Mouse (Mus musculus) stomach, embryonic 15.5 days (tissue): ENCODE measurements around the gene Gbx2. TPM values are rescaled to one million over a fixed set of nuclear protein-coding genes. Genes with fewer than 3 reads are reported as not detected.
A peak's percentile ranks its signal among the peaks of the same experiment; 100 is the strongest.

Experiments used
- ATAC-seq: fragments of 200-750 bp; cut with Nextera tagmentation; 2 replicates; pipeline ENCODE4 v1.8.0; 2017; ENCODE audit warnings: low read depth, moderate number of reproducible peaks, moderate TSS enrichment; ENCODE audit not compliant: insufficient read depth, low FRiP score
- H3K27ac ChIP-seq: fragments of 300-500 bp; sonication (generic); 2 replicates; pipeline ENCODE4 v1.5.1; 2015; ENCODE audit warnings: mild to moderate bottlenecking, inconsistent platforms
- H3K27me3 ChIP-seq: fragments of 300-500 bp; sonication (generic); replicated peaks from 2 replicates; pipeline ENCODE4 v1.6.1; 2015; ENCODE audit warnings: inconsistent platforms
- H3K36me3 ChIP-seq: fragments of 300-500 bp; sonication (generic); 2 replicates; pipeline ENCODE4 v1.6.1; 2015; ENCODE audit warnings: inconsistent platforms
- H3K4me1 ChIP-seq: fragments of 300-500 bp; sonication (generic); 2 replicates; pipeline ENCODE4 v1.6.1; 2015; ENCODE audit warnings: inconsistent platforms
- H3K4me2 ChIP-seq: fragments of 300-500 bp; sonication (generic); 2 replicates; pipeline ENCODE4 v1.6.1; 2015; ENCODE audit warnings: mild to moderate bottlenecking, inconsistent platforms
- H3K4me3 ChIP-seq: fragments of 300-500 bp; sonication (generic); replicated peaks from 2 replicates; pipeline ENCODE4 v1.5.1; 2015; ENCODE audit warnings: inconsistent platforms
- H3K9ac ChIP-seq: fragments of 300-500 bp; sonication (generic); 2 replicates; pipeline ENCODE4 v1.6.1; 2015; ENCODE audit warnings: inconsistent platforms
- H3K9me3 ChIP-seq: fragments of 300-500 bp; sonication (generic); 2 replicates; pipeline ENCODE4 v1.6.1; 2016; ENCODE audit warnings: inconsistent platforms
- WGBS: fragments of 180-500 bp; shearing (Covaris S2); methylation state at CpG from one replicate; pipeline ENCODE4 v1.1.7; 2015; 5-methylcytosine and 5-hydroxymethylcytosine counted together
- polyA plus RNA-seq: library from polyadenylated mRNA; unstranded; fragments of >200 nt; fragmentation: Nextera tagmentation; extraction: Ambion mirVana; gene quantifications from 2 replicates; pipeline ENCODE4 v1.2.1, GENCODE M21; 2015

Gbx2 gene
- polyA plus RNA-seq, 1 experiment from 2014 or later = 0.31 TPM

DNA sequence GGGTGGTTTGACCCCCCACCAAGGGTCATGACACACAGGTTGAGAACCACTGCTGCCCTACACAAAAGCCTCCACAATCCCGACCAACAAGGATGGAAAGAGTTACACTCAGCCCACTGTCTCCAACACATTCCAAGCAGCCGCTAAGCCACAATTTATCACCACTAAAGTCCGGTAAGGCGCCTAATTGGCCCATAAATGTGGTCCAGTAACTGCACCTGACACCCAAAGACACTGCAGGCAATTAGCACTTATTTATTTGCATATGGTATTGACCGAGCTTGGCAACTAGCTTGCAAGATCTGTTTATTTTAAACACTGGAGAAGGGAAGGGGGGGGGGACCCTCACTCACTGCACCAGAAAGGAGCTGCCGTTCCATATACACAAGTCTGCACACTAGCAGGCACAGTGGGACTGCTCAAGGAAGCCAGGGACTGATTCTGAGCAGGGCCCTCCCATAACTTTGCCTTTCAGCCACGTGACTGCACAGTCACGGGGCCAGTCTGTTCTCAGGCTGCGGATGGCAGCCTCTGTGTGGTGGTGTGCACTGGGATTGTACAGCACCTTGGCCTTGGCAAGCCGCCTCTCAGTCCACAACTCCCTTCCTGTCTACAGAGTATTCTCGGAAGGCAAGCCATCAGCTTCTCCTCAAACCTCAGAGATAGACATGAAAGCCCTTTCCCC lies 31.1 kb downstream of the Gbx2 start:
- H3K4me3 ChIP-seq = no peak overlapping the region
- no peaks in the 10 kb centered on the region for H3K27me3 ChIP-seq
- 54% methylated on average over 11 of the region's 11 CpGs for WGBS
- H3K4me2 ChIP-seq = no peak overlapping the region
- H3K4me1 ChIP-seq = no peaks in the 10 kb centered on the region
- no peaks in the 10 kb centered on the region for H3K36me3 ChIP-seq
- H3K27ac ChIP-seq = no peak overlapping the region
- no peak overlapping the region for H3K9ac ChIP-seq
- no peak for ATAC-seq
- H3K9me3 ChIP-seq = no peaks in the 10 kb centered on the region

DNA sequence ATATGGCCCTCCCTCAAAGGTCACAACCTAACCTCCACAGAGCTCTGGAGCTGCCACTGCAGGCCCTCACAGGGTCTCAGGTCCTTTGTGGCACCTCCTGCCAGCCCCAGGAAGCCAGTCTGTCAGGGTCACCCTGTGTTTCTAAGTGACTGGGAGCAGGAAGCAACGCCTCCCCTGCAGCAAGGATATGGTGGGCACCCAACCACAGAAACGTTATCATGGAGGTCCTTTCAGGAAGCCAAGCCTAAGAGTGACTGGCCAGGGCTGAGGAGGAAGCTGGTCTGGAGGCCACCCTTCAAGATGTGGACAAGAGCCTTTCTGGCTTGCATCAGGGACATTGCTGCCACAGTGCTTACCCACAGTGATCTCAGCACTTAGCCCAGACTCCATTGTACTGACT lies 31.9 kb downstream of the Gbx2 start:
- ATAC-seq = no peak
- H3K9ac ChIP-seq = no peak overlapping the region
- 60% methylated on average over 2 of the region's 2 CpGs for WGBS

DNA sequence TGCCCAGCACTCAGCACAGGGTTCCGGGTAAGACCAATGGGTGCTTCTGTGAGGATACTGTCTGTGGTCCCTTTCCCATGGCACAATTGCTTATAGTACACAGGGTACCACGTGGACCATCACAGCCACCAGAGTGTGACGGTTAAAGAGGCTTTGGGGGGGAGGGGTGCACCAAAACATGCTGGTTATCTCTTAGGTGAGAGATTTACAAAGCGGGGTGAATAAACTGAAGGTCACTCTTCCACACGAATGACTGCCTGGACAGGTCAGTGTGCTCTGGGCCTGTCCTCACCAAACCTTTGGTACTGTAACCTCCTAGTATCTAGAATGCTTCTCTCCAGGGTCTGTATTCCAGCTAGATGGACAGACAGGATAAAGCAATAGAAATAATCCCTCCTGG lies 35.2 kb downstream of the Gbx2 start:
- Histone ChIP-seq H3K4me1 (no peaks in the 10 kb centered on the region), H3K36me3 (0 out of 2 replicates have a peak, but pooled peaks cover 7% of the 10 kb centered on the region), H3K4me3 (no peak overlapping the region), H3K27ac (no peak overlapping the region), H3K9ac (no peak overlapping the region), H3K27me3 (no peaks in the 10 kb centered on the region), H3K4me2 (no peak overlapping the region), H3K9me3 (no peaks in the 10 kb centered on the region)
- WGBS = 71% methylated on average over 5 of the region's 5 CpGs
- ATAC-seq = no peak

More for the DNA sequence above, 31.9 kb downstream of the Gbx2 start:
- Histone ChIP-seq H3K9me3 (no peaks in the 10 kb centered on the region), H3K36me3 (no peaks in the 10 kb centered on the region), H3K4me2 (no peak overlapping the region), H3K27ac (no peak overlapping the region), H3K4me1 (no peaks in the 10 kb centered on the region), H3K4me3 (no peak overlapping the region), H3K27me3 (no peaks in the 10 kb centered on the region)

DNA sequence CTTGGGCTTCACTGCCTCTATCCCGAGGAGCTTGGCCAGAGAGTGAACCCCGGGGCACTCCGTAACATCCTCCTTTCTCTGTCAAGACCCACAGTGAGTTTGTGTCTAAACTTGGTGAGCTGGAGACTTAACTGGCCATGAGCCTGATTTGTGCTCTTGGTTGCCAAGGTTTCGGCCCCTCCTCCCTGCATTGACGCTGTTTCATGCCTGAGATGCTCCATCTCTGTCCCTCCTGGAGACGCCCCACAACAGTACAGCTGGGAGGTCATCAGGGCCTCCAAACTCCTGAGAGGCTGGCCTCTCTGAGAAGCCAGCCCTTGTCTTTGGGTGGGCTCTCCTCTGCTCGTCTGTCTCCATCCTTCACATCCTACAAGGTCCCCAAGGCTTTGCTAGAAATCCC lies 38.7 kb downstream of the Gbx2 start:
- no peak overlapping the region for H3K4me3 ChIP-seq
- WGBS = 60% methylated on average over 7 of the region's 7 CpGs
- H3K9ac ChIP-seq = no peak overlapping the region
- H3K4me1 ChIP-seq = no peaks in the 10 kb centered on the region
- ATAC-seq = no peak
- H3K4me2 ChIP-seq = no peak overlapping the region
- H3K36me3 ChIP-seq = peaks cover 15% of the 10 kb centered on the region; the same call in 1 of the 2 replicates
- no peaks in the 10 kb centered on the region for H3K27me3 ChIP-seq
- no peaks in the 10 kb centered on the region for H3K9me3 ChIP-seq
- no peak overlapping the region for H3K27ac ChIP-seq

DNA sequence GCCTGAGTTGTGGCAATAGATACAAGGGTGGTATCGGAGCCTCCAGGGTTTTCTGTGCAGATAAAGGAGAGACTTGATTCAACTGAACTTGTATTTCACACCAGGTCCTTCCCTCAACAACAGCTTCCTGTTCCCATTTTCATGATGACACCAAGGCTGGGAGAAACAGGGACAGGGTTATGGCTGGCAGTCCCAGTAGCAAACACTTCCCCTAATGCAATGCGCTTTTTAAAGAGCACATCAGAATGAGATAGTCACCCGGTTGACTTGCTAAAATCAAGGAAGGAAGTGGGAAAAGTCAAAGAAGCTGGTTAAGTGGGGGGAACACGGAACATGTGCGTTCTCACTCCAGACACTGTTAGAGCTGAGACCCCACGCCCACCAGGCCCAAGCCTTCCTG lies 39.6 kb downstream of the Gbx2 start:
- Histone ChIP-seq H3K27ac (no peak overlapping the region), H3K9ac (no peak overlapping the region), H3K36me3 (peaks cover 15% of the 10 kb centered on the region; the same call in 1 of the 2 replicates), H3K9me3 (no peaks in the 10 kb centered on the region), H3K27me3 (no peaks in the 10 kb centered on the region), H3K4me1 (0 out of 2 replicates have a peak, but pooled peaks cover under 1% of the 10 kb centered on the region), H3K4me2 (no peak overlapping the region), H3K4me3 (no peak overlapping the region)
- WGBS = 81% methylated on average over 6 of the region's 6 CpGs
- ATAC-seq = no peak

DNA sequence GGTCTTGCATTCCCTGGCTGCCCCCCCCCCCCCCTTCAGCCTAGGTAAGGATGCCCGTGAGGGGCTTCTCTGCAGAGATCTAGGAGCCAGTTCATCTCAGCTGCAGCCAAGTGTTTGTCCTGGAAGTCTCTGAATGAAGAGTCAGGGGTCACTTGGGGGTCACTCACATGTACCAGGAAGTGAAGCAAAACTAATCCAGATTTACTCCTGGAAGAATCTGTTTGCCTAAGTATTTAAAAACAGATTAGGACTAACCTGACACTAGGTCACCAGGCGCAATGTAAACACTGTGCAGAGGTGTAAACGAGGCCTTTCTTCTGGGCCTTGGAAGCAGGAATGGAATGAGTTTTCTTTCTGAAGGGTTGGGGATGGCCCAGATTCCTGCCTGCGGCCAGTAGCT lies 45.3 kb downstream of the Gbx2 start:
- no peak overlapping the region for H3K4me2 ChIP-seq
- H3K36me3 ChIP-seq = peaks cover 7% of the 10 kb centered on the region; the same call in 1 of the 2 replicates
- H3K9ac ChIP-seq = no peak overlapping the region
- ATAC-seq = peak; percentile 56; the same call in 1 of the 2 replicates
- H3K9me3 ChIP-seq = no peaks in the 10 kb centered on the region
- WGBS = 14% methylated on average over 4 of the region's 4 CpGs
- peaks cover 13% of the 10 kb centered on the region; the same call in 1 of the 2 replicates for H3K4me1 ChIP-seq
- no peak overlapping the region for H3K4me3 ChIP-seq
- no peaks in the 10 kb centered on the region for H3K27me3 ChIP-seq
- no peak overlapping the region for H3K27ac ChIP-seq

GRCm38 (mm10) chr1:89884335-89884734 lies 46.6 kb downstream of the Gbx2 start:
- Histone ChIP-seq H3K4me2 (no peak overlapping the region), H3K4me1 (peaks cover 19% of the 10 kb centered on the region), H3K36me3 (peaks cover 7% of the 10 kb centered on the region; the same call in 1 of the 2 replicates), H3K27me3 (no peaks in the 10 kb centered on the region), H3K9me3 (no peaks in the 10 kb centered on the region), H3K4me3 (no peak overlapping the region), H3K9ac (no peak overlapping the region), H3K27ac (no peak overlapping the region)
- no peak for ATAC-seq
- 86% methylated on average over 8 of the region's 8 CpGs for WGBS

DNA sequence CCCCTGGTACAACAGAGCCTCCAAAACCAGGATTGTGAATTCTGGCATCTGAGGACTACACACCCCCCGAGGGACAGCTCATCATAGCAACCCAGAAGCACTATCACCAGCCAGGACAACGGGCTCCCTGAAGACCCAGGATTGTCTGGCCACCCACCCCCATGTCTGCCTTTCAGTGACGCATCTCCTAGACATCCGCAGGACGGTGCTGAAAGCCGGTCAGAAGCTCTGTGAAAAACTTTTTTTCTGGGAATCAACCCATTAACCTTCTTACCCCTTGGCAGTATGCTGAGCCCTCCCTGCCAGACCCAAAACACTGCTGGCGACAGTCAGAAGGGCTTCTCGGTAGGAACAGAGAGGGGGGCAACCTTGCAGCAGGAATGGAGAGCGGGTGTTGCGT lies 50.1 kb downstream of the Gbx2 start:
- Histone ChIP-seq H3K36me3 (no peaks in the 10 kb centered on the region), H3K27me3 (no peaks in the 10 kb centered on the region), H3K4me3 (no peak overlapping the region), H3K4me2 (no peak overlapping the region), H3K27ac (no peak overlapping the region), H3K4me1 (peaks cover 17% of the 10 kb centered on the region), H3K9me3 (no peaks in the 10 kb centered on the region), H3K9ac (no peak overlapping the region)
- ATAC-seq = no peak
- 60% methylated on average over 10 of the region's 10 CpGs for WGBS

DNA sequence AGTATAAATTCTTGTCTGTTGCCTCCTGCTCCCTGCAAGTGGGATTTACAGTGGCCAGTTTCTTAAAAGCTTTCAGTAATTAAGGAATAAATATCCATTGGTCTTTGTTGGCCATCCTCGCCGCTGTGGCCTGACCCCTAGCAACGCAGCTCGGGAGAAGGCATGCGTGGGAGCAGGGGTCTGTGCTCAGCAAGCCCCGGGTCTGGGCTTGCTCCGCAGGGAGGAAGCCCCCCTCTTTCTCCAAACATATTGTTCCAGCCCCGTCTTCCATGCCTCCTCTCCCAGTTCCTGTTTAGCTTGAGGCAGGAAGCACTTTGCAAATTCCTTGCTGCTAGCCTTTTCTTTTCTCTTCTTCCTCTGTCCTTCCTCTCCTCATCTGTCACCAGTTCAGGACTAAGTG lies 50.8 kb downstream of the Gbx2 start:
- no peak overlapping the region for H3K4me2 ChIP-seq
- no peak overlapping the region for H3K4me3 ChIP-seq
- 32% methylated on average over 8 of the region's 8 CpGs for WGBS
- peaks cover 13% of the 10 kb centered on the region for H3K4me1 ChIP-seq
- H3K36me3 ChIP-seq = no peaks in the 10 kb centered on the region
- H3K9ac ChIP-seq = no peak overlapping the region
- H3K9me3 ChIP-seq = no peaks in the 10 kb centered on the region
- H3K27ac ChIP-seq = peak overlapping the region; percentile 21; the same call in 1 of the 2 replicates
- ATAC-seq = no peak
- H3K27me3 ChIP-seq = no peaks in the 10 kb centered on the region

GRCm38 (mm10) chr1:89878496-89878895 lies 52.5 kb downstream of the Gbx2 start:
- 87% methylated on average over 11 of the region's 11 CpGs for WGBS
- Histone ChIP-seq H3K4me1 (peaks cover 11% of the 10 kb centered on the region), H3K4me2 (no peak overlapping the region), H3K9ac (no peak overlapping the region), H3K4me3 (no peak overlapping the region), H3K27me3 (no peaks in the 10 kb centered on the region), H3K27ac (no peak overlapping the region), H3K9me3 (no peaks in the 10 kb centered on the region), H3K36me3 (no peaks in the 10 kb centered on the region)
- no peak for ATAC-seq
